24 mouse cellular contexts compared by ENCODE assay signal in genomic region chr8:70730956-70731355, GRCm38 (mm10). TPM values are rescaled to one million over a fixed set of nuclear protein-coding genes. Genes with fewer than 3 reads are reported as not detected.
A peak's percentile ranks its signal among the peaks of the same experiment; 100 is the strongest.
DNase-seq lines count a peak whose midpoint lies in the region; ATAC-seq and TF ChIP-seq lines count a peak whose summit lies in the region.
"Had no signal": no experiment of that assay in that cellular context is flagged by ENCODE, and none has a peak within 500 bp of the region (broad histone marks: within the 10 kb centered on the region; RNA-seq: fewer than 3 reads in every experiment).

No protein-coding gene starts in this region.

- peaks cover 78% of the 10 kb centered on the region for H3K27me3 ChIP-seq in limb, embryonic 12.5 days
- H3K27me3 ChIP-seq in limb, embryonic 10.5 days (ENCODE audit: low read depth, poor library complexity, severe bottlenecking), result peaks cover 72% of the 10 kb centered on the region
- H3K27me3 ChIP-seq in spleen, adult 2 months (ENCODE audit: control insufficient read depth, insufficient read depth, low read length), result no peaks in the 10 kb centered on the region

- no peak overlapping the region for H3K4me2 ChIP-seq in limb, embryonic 12.5 days

- H3K36me3 ChIP-seq in limb, embryonic 12.5 days, result no peaks in the 10 kb centered on the region
- no peaks in the 10 kb centered on the region for H3K36me3 ChIP-seq in limb, embryonic 10.5 days
- no peaks in the 10 kb centered on the region for H3K36me3 ChIP-seq in spleen, adult 2 months (ENCODE audit: control insufficient read depth, insufficient read depth, low read length)
- H3K36me3 ChIP-seq: kidney, embryonic 15.5 days; midbrain, embryonic 10.5 days; neural tube, embryonic 15.5 days had no signal

- no peak overlapping the region for H3K27ac ChIP-seq in limb, embryonic 12.5 days
- no peak overlapping the region for H3K27ac ChIP-seq in limb, embryonic 10.5 days
- H3K27ac ChIP-seq in spleen, adult 2 months (ENCODE audit: insufficient read depth, low read length), result peak overlapping the region; percentile 69
- H3K27ac ChIP-seq: hindbrain, embryonic 14.5 days; kidney, embryonic 15.5 days; midbrain, embryonic 10.5 days; neural tube, embryonic 15.5 days had no signal

- WGBS in limb, embryonic 12.5 days, result 84% methylated on average over 4 of the region's 4 CpGs
- WGBS in limb, embryonic 10.5 days, result 91% methylated on average over 4 of the region's 4 CpGs
- 42% methylated on average over 4 of the region's 4 CpGs for WGBS in spleen, adult 2 months

- no peak for DNase-seq in limb, embryonic 10.5 days (ENCODE audit: low spot score)
- DNase-seq in spleen, adult 2 months (ENCODE audit: low read depth in 1 of 2, low spot score in 2 of 2), result peak; percentile 55 to 59
- DNase-seq in spleen, postnatal 10 days (ENCODE audit: low spot score in 2 of 2), result no peak
- no peak for DNase-seq in frontal cortex, postnatal 10 days (ENCODE audit: low spot score in 2 of 2)
- no peak for DNase-seq in embryo, embryonic 9.5 days (ENCODE audit: extremely low spot score)
- DNase-seq: adrenal gland, adult 2 months; cerebellum, postnatal 14 days; embryo, embryonic 11 days; lung, postnatal 10 days; thymus, postnatal 14 days had no signal

- no peaks in the 10 kb centered on the region for H3K9me3 ChIP-seq in limb, embryonic 12.5 days
- H3K9me3 ChIP-seq in limb, embryonic 10.5 days (replicated peaks), result no peaks in the 10 kb centered on the region
- H3K9me3 ChIP-seq: kidney, embryonic 15.5 days; midbrain, embryonic 10.5 days; neural tube, embryonic 15.5 days had no signal

- ATAC-seq in limb, embryonic 12.5 days (ENCODE audit: insufficient number of reproducible peaks, insufficient read depth, low FRiP score, low TSS enrichment, low read depth), result peak; percentile 3; the same call in 1 of the 2 replicates
- peak; percentile 57 for ATAC-seq in granulocyte monocyte progenitor cell, adult 5-6 weeks (replicated peaks; ENCODE audit: poor library complexity, severe bottlenecking)
- ATAC-seq: forebrain, embryonic 14.5 days had no signal

- H3K4me3 ChIP-seq in limb, embryonic 12.5 days (replicated peaks), result no peak overlapping the region
- H3K4me3 ChIP-seq in limb, embryonic 10.5 days, result no peak overlapping the region
- no peak overlapping the region for H3K4me3 ChIP-seq in spleen, adult 2 months (ENCODE audit: extremely low read depth, insufficient read depth, insufficient read length)

- no peak for TF ChIP-seq CTCF in spleen, adult 2 months (IDR thresholded peaks at IDR 0.05; ENCODE audit: extremely low read depth, insufficient read depth, insufficient read length, insufficient replicate concordance)

- peaks cover 6% of the 10 kb centered on the region; the same call in 1 of the 2 replicates for H3K4me1 ChIP-seq in limb, embryonic 12.5 days (replicated peaks)
- H3K4me1 ChIP-seq in limb, embryonic 10.5 days, result peaks cover 8% of the 10 kb centered on the region
- peaks cover 12% of the 10 kb centered on the region; the same call in 1 of the 2 replicates for H3K4me1 ChIP-seq in spleen, adult 2 months (ENCODE audit: control insufficient read depth, insufficient read depth, insufficient read length)

- no peak for TF ChIP-seq POLR2A in spleen, adult 2 months (IDR thresholded peaks at IDR 0.05; ENCODE audit: low read depth, low read length)

- no peak overlapping the region for H3K9ac ChIP-seq in limb, embryonic 12.5 days (replicated peaks)
- H3K9ac ChIP-seq: hindbrain, embryonic 14.5 days; kidney, embryonic 15.5 days; neural tube, embryonic 15.5 days had no signal

RNA-seq across cellular contexts. Expression of gene Pde4c, which starts 7.4 kb away (rescaled TPM):
- 0.24 and 0.33 TPM in 2 replicates for polyA plus RNA-seq in limb, embryonic 12.5 days (2016; fragmentation: Nextera tagmentation; extraction: Ambion mirVana)
- polyA plus RNA-seq in limb, embryonic 10.5 days (2016; fragmentation: Nextera tagmentation; extraction: Ambion mirVana), result 0.10 and 0.25 TPM in 2 replicates
- polyA plus RNA-seq in spleen, adult 2 months (2012; rRNA removed), result 2.8 and 3.6 TPM in 2 replicates
- not detected in 2 replicates for total RNA-seq in granulocyte monocyte progenitor cell, adult 5-6 weeks (2014; fragmentation: Nextera tagmentation)
- not detected in 2 replicates for total RNA-seq in granulocyte monocyte progenitor cell, adult 5-6 weeks (2017)
- polyA plus RNA-seq: forebrain, embryonic 14.5 days had no signal

RNA-seq across cellular contexts. Expression of gene Gm3336, which starts 12.6 kb away (rescaled TPM):
- polyA plus RNA-seq in limb, embryonic 12.5 days (2016; fragmentation: Nextera tagmentation; extraction: Ambion mirVana), result not detected in 2 replicates
- not detected in 2 replicates for polyA plus RNA-seq in limb, embryonic 10.5 days (2016; fragmentation: Nextera tagmentation; extraction: Ambion mirVana)
- polyA plus RNA-seq in spleen, adult 2 months (2012; rRNA removed), result 0.65 and 0.92 TPM in 2 replicates
- total RNA-seq in granulocyte monocyte progenitor cell, adult 5-6 weeks (2014; fragmentation: Nextera tagmentation), result not detected in 2 replicates
- total RNA-seq in granulocyte monocyte progenitor cell, adult 5-6 weeks (2017), result not detected in 2 replicates
- total RNA-seq: heart, adult 8-10 months; layer of hippocampus, postnatal 14 days; left cerebral cortex, postnatal 10 days had no signal
- polyA plus RNA-seq: CD4-positive, CD25-positive, alpha-beta regulatory T cell, adult 4 months; forebrain, embryonic 14.5 days; heart, postnatal 0 days; hindbrain, embryonic 14.5 days; midbrain, embryonic 10.5 days; neural tube, embryonic 15.5 days had no signal

RNA-seq across cellular contexts. Expression of gene Rab3a, which starts 23.5 kb away (rescaled TPM):
- 13.7 and 13.8 TPM in 2 replicates for polyA plus RNA-seq in limb, embryonic 12.5 days (2016; fragmentation: Nextera tagmentation; extraction: Ambion mirVana)
- polyA plus RNA-seq in limb, embryonic 10.5 days (2016; fragmentation: Nextera tagmentation; extraction: Ambion mirVana), result 7.1 and 10.8 TPM in 2 replicates
- polyA plus RNA-seq in spleen, adult 2 months (2012; rRNA removed), result 12.1 and 17.7 TPM in 2 replicates
- total RNA-seq in granulocyte monocyte progenitor cell, adult 5-6 weeks (2014; fragmentation: Nextera tagmentation), result 5.5 and 10.8 TPM in 2 replicates
- 0.34 and 1.6 TPM in 2 replicates for total RNA-seq in granulocyte monocyte progenitor cell, adult 5-6 weeks (2017)

RNA-seq across cellular contexts. Expression of gene Iqcn, which starts 27.7 kb away (rescaled TPM):
- polyA plus RNA-seq in limb, embryonic 12.5 days (2016; fragmentation: Nextera tagmentation; extraction: Ambion mirVana), result not detected in 2 replicates
- not detected in 2 replicates for polyA plus RNA-seq in limb, embryonic 10.5 days (2016; fragmentation: Nextera tagmentation; extraction: Ambion mirVana)
- polyA plus RNA-seq in spleen, adult 2 months (2012; rRNA removed), result 0.08 and 0.09 TPM in 2 replicates
- total RNA-seq in granulocyte monocyte progenitor cell, adult 5-6 weeks (2014; fragmentation: Nextera tagmentation), result not detected in 2 replicates
- not detected in 2 replicates for total RNA-seq in granulocyte monocyte progenitor cell, adult 5-6 weeks (2017)
- total RNA-seq: liver, adult 2 months had no signal
- polyA plus RNA-seq: heart, postnatal 0 days; intestine, embryonic 16.5 days; liver, adult 2 months; midbrain, embryonic 10.5 days had no signal

RNA-seq across cellular contexts. Expression of gene Mpv17l2, which starts 29.8 kb away (rescaled TPM):
- polyA plus RNA-seq in limb, embryonic 12.5 days (2016; fragmentation: Nextera tagmentation; extraction: Ambion mirVana), result 25.8 and 29.0 TPM in 2 replicates
- polyA plus RNA-seq in limb, embryonic 10.5 days (2016; fragmentation: Nextera tagmentation; extraction: Ambion mirVana), result 25.2 and 29.9 TPM in 2 replicates
- 37.3 and 69.8 TPM in 2 replicates for polyA plus RNA-seq in spleen, adult 2 months (2012; rRNA removed)
- total RNA-seq in granulocyte monocyte progenitor cell, adult 5-6 weeks (2014; fragmentation: Nextera tagmentation), result 28.6 and 41.1 TPM in 2 replicates
- total RNA-seq in granulocyte monocyte progenitor cell, adult 5-6 weeks (2017), result 9.0 and 9.3 TPM in 2 replicates

Comparison
In these comparisons a context has a peak if more than half of its experiments do, and no peak if none do; other contexts are left out.
1. DNase-seq: peak in spleen, adult 2 months (2 of 2); none in limb, embryonic 10.5 days (single experiment), spleen, postnatal 10 days (0 of 2), frontal cortex, postnatal 10 days (0 of 2) and embryo, embryonic 9.5 days (single experiment).